Mouse (Mus musculus) urinary bladder, postnatal 4 days (tissue): ENCODE data around the gene Adm.
"Not testable (repeated sequence)": the region's sequence is repeated elsewhere in the genome, so short reads cannot be mapped to it uniquely, and the experiment has no call there.

Experiments used
- DNase-seq, 2 experiments: peaks; one replicate each; pipeline ENCODE4 v3.0.0; 2021 to 2022; ENCODE audit warnings: low spot score in 2 of 2

Gene Adm

GRCm38 (mm10) chr7:110627486-110628272, at the start of gene Adm:
Gene Adm, plus strand, starts transcription at chr7:110627661.
- peak; percentile 81 to 87 for DNase-seq

GRCm38 (mm10) chr7:110583705-110584104, 43.8 kb upstream of the Adm start:
- no peak for DNase-seq

GRCm38 (mm10) chr7:110584159-110584558, 43.3 kb upstream of the Adm start:
- no peak for DNase-seq

- DNase-seq = no peak
These were observed 42.2 kb upstream of the Adm start for GRCm38 (mm10) chr7:110585250-110585649.

GRCm38 (mm10) chr7:110587721-110588120, 39.7 kb upstream of the Adm start:
- no peak for DNase-seq

GRCm38 (mm10) chr7:110593991-110594390, 33.5 kb upstream of the Adm start:
- not testable (repeated sequence) for DNase-seq

- DNase-seq = no peak
These were observed 30.3 kb upstream of the Adm start for GRCm38 (mm10) chr7:110597141-110597540.

GRCm38 (mm10) chr7:110605476-110605875, 22.0 kb upstream of the Adm start:
- no peak for DNase-seq

- no peak for DNase-seq
These were observed 20.6 kb upstream of the Adm start for GRCm38 (mm10) chr7:110606906-110607305.

- DNase-seq = no peak
These were observed 13.9 kb upstream of the Adm start for GRCm38 (mm10) chr7:110613381-110614132.

GRCm38 (mm10) chr7:110614133-110615063, 13.1 kb upstream of the Adm start, which contains the start of gene Sbf2:
Gene Sbf2, minus strand, starts transcription at chr7:110614922.
- peak; percentile 70 to 77 for DNase-seq

GRCm38 (mm10) chr7:110615151-110615631, 12.3 kb upstream of the Adm start:
- peak; percentile 61 to 67 for DNase-seq

- no peak for DNase-seq
These were observed 11.7 kb upstream of the Adm start for GRCm38 (mm10) chr7:110615792-110616191.

GRCm38 (mm10) chr7:110619086-110619611, 8.3 kb upstream of the Adm start:
- no peak for DNase-seq

GRCm38 (mm10) chr7:110624067-110624466, 3.4 kb upstream of the Adm start:
- DNase-seq = no peak

- DNase-seq = no peak
These were observed 2.5 kb upstream of the Adm start for GRCm38 (mm10) chr7:110624961-110625360.

- no peak for DNase-seq
These were observed 2.0 kb upstream of the Adm start for GRCm38 (mm10) chr7:110625489-110625888.

GRCm38 (mm10) chr7:110626186-110627098, 1.0 kb upstream of the Adm start:
- no peak for DNase-seq

- no peak for DNase-seq
These were observed 370 bp upstream of the Adm start for GRCm38 (mm10) chr7:110627099-110627482.

- DNase-seq = no peak
These were observed 776 bp downstream of the Adm start for GRCm38 (mm10) chr7:110628273-110628600.
